Mouse (Mus musculus) T-helper 1 cell (primary cell): ENCODE results near the gene Fzd10.

Source experiments
- in situ Hi-C: fragments of 300-600 bp; cut with MboI, MseI; formaldehyde crosslinking; loops from one replicate; pipeline ENCODE4 v1.15.1; 2025; ENCODE audit warnings: high pct_unique_total_duplicates

Fzd10 gene

DNA sequence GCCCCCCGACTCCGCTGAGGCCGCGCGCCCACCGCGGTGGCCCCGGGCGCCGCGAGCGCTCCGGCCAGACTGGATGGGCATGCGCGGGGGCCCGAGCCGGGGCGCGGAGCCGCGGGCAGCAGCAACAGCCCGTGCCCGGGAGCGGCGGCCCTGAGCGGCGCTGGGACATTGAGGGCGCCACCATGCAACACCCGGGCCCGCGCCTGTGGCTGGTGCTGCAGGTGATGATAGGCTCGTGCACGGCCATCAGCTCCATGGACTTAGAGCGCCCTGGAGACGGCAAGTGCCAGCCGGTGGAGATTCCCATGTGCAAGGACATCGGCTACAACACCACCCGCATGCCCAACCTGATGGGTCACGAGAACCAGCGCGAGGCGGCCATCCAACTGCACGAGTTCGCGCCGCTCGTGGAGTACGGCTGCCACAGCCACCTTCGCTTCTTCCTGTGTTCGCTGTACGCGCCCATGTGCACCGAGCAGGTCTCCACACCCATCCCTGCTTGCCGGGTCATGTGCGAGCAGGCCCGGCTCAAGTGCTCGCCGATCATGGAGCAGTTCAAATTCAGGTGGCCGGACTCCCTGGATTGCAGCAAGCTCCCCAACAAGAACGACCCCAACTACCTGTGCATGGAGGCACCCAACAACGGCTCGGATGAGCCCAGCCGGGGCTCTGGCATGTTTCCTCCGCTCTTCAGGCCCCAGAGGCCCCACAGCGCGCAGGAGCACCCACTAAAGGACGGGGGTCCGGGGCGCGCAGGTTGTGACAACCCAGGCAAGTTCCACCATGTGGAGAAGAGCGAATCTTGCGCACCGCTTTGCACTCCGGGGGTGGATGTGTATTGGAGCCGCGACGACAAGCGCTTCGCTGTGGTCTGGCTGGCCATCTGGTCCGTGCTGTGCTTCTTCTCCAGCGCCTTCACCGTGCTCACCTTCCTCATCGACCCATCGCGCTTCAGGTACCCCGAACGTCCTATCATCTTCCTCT, 684 bp downstream of the Fzd10 start:
- in situ Hi-C loops: no loop called here

DNA sequence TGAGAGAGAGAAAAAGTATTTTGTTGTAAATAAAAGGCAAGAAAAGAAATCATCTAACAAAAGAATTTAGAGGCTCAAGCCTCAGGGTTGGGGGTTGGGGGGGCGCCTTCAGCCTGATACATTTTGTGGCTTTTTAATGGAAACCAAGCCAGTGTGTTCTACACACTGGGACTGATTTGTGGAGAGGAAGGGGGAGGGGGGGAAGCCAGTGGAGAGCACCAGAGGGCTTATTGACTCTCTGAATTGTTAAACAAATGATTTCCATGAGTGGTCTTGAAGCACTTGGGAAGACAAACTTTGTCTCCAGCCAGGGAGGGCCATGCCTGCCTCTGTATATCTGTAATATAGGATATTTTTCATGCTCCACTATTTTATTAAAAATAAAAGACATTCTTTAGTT, 3.0 kb downstream of the Fzd10 start:
- in situ Hi-C loops: no loop called here

DNA sequence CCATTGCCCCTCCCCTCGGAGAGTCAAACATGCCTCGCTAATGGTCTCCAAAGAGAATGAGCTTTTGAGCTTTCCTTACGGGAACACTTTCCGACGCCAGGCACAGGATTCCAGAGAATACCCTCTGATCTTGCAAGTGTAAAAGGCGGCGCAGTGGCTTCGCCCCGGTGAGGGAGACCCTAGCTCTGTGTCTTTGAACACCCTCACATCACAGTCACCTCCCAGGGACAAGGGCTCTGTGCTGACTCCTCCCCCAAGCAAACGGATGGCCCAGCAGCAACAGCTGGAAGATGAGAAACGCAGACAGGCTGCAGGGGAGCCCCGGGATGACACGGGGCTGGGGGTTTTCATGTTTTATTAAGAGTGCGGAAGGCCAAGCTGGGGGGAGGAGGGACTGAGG, 6.0 kb downstream of the Fzd10 start:
- in situ Hi-C loops: no loop called here

DNA sequence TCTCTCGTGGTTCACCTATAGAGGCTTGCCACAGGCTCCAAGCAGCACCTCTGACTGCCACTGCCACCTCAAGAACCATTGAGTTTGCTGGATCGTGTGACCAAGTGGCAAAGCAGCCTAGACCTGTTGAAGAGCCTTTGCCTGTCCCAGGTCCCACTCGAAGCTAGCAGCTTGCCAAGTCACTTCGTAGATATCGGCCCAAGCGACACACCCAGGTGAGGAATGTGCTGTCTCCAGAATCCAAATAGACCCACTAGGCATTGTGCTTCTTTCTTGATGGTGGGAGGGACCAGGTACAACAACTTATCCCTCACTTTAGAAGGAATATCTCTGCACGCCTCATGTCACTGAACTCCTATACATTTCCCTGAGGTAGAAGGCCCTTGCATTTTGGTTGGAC, 8.4 kb downstream of the Fzd10 start:
- in situ Hi-C loops: no loop called here

DNA sequence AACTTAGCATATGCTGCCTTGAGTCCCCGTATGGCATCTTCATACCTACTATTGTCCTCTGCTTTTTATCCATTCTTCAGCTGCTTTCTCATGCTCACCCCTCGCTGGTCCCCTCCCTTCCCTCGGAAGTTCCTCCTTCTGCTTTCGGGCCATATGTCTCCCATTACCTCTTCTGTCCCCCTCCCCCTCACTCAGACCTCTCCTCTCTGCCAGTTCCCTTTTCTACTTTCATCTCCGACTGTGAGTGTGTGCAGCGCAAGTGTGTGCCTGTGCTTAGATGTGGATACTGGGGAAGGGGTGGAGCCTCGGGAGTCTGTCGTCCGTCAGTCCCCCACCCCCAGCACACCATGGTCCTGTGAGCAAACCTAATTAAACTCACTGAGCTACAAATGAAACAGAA, 17.0 kb downstream of the Fzd10 start:
- in situ Hi-C loops: no loop called here

DNA sequence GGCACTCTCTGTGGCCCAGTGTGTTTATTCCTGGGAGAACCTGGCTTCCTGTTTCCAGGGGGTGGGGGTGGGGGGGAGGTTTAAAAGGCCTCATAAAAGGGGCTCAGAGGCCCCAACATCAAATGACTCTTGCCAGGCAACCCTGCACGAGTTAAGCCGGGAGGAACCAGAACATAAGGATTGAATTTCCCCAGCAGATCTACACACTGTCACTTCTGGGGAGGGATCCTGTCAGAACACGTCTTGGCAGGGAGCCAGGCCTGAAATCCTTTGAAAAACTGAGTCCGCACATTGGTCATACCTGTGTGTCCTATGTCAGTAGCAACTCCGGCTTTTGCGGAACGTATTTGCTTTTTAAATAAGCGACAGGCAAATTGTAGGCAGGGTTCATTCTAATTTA, 19.3 kb downstream of the Fzd10 start:
- in situ Hi-C loops: no loop called here

DNA sequence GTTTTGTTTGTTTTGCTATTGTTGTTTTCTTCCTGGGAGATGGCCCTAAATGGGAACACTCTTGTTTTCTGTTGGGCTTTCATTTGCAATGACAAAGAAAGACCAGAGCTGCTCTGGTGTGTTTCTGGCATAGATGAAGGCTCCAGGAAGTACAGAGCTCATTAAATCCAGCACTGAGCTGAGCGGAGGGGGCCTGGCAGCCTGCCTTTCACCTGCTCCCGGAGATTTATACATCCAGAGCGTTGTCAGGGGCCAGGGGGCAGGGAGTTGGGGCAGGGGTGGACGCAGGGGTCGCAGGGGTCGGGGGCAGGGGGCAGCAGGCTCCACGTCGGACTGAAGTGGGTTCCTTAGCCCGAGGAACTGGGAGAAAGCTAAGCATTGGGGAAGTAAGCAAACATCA, 19.8 kb downstream of the Fzd10 start:
- in situ Hi-C loops: no loop called here

DNA sequence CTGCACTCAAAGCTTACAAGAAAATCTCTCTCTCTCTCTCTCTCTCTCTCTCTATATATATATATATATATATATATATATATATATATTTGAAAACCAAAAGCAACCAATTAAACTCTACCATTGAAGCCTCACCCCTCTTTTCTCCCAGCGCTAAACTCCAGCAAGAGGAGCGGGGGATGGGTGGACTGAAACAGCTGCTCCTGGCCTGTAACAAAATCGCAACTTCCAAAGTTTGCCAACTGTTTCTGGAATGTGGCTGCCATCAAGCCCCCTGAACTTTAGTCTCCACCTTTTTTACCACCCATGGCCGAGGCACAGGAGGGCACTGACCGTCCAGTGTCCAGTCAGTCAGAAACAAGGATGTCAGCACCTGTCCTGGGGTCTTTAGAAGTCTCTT, 27.1 kb downstream of the Fzd10 start:
- in situ Hi-C loops: no loop called here

DNA sequence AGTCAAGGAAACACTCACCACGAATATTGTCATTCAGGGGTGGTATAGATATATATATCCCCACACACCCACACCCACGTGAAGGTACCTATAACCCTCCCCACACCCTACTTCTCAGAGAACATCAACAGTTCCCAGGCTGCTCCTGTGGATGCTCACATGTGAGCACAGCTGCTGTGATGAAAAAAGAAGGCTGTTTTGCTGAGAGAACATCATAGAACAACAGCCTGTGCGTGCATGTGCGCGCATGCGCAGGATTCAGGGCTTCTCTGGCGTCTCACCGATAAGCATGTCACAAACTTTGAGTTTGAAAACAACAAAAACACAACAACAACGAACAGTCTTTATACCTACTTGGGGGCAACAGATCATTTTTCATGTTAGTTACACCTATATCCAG, 36.0 kb downstream of the Fzd10 start:
- in situ Hi-C loops: no loop called here

DNA sequence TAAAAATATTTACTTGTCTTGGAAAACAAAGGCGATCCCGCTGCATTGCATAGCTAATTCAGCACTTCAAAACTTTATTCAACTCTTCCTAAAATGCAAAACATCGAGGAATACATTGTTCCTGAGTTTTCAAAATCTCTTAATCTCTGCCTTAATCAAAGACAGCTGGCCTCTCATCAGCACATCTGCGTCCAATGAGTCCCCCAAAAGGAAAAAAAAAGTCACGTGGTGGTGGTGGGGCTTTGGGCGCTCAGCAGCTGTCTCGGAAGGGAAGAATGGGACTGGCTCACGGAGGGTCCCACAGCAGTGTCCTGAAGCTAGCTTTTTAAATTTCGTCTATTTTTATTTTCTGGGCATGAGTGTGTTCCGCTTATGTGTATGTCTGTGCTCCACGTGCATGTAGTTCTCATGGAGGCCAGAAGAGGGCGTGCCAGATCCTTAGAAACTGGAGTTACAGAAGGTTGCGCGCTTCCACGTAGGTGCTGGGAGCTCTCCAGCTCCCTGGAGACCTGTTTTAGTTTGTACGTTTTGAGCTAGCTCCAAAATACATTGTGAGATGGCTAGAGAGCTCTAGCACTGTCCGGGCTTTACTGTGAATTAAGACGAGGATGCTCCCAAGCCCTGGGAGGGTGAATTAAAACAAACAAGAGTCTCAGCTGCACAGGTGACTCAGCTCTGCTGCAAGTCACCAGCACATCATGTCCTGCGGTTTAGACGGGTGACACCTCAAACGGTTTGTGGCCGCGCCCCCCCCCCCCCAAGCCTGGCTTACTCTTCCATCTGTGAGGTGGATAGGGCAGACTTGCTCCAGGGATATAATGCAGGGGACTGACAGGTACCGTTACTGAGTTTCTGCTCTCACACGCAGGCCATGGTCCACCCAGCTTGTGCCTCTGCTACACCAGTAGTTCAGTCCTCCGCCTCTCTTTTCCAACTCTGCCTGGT, 36.7 kb downstream of the Fzd10 start:
- in situ Hi-C loops: no loop called here

DNA sequence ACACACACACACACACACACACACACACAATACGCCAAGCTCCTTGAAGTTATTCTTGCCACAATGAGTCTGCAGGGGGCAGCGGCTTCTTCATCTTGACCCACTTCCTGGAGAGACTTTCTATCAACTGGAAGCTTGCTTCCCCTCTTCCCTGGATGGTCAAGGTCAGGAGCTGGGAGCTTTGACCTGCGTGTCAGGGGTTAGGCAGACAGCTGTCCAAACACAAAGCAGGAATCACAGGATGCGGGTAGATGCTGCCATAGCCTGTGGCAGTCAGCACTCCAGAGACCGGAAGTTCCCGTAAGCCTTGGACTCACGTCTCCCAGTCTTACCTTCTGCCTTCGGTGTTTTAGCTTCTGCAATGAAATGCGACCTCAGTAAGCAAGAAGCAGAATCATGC, 38.1 kb downstream of the Fzd10 start:
- in situ Hi-C loops: no loop called here

DNA sequence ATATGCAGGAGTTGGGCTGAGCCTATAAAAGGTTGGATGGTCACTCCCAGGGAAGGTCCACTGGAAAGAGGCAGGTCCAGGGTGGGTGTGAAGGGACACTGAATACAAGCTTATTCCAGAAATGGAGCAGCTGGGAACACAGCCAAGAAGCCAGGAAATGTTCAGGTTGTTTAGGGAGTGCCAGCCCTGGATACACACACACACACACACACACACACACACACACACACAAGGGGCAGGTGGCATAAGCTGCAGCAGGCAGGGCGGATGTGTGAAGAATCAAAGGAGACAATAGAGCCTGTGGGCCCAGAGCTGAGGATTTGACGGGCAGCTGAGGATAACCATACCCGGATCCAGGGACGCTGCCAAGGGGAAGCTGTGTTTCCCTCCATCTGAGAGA, 42.4 kb downstream of the Fzd10 start:
- in situ Hi-C loops: no loop called here

DNA sequence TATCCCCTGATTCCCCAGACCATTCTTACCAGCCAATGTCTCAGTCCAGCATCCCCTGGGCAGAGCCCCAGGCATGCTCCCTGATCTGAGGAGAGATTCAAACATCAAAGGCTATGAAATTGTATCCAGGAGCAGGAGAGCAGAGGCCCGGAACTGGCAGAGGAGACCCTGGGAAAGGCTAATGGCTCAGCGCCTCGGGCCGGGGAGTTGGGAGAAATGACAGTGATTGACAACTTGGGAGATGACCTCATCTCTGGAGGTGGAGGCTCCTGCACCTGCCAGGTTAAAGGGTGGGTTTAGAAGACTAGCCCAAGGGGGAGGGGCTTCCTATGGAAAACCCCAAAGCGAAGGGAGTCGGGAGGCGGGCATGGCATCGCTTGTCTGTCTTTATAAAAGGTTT, 45.1 kb downstream of the Fzd10 start:
- in situ Hi-C loops: no loop called here

DNA sequence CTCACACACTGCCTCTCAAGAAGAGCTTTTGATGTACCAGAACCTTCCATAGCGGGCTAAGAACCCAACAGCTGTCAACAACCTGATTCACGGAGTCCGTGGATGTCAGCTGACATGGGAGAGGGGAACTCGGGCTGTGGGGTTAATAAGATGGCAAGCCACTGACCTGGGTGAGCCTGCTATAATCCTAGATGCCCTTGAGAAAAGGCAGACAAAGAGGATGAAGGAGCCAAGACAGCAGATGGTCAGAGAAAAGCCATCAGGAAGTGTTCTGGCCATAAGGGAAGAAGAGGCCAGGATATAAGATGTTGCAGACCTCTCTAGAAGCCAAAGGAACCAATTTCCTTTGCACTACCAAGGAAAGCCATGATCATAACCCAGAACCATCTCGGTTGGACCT, 45.6 kb downstream of the Fzd10 start:
- in situ Hi-C loops: no loop called here

DNA sequence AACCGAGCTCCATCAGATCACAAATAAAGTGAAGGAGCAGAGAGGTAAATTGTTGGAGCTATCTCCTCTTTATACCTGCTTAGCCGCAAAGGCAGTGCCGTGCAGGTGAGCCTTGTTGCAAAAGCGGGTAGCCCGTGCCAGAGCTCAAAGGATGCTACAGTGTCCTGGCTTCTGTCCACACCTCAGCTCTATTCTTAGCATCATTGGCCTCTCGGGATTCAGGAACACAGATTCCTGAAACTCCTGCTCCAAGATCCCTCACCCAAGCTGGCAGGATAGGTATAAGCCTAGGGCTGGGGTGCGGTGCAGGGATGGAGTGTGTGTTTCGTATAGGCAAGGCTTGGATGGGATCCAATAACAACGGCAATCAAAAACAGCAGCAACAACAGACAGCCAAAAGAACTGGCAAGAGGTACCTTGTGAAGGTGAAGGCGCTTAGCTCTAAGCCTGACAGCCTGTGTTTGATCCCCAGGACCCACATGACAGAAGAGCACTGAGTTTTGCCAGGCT, 46.6 kb downstream of the Fzd10 start:
- in situ Hi-C loops: no loop called here

DNA sequence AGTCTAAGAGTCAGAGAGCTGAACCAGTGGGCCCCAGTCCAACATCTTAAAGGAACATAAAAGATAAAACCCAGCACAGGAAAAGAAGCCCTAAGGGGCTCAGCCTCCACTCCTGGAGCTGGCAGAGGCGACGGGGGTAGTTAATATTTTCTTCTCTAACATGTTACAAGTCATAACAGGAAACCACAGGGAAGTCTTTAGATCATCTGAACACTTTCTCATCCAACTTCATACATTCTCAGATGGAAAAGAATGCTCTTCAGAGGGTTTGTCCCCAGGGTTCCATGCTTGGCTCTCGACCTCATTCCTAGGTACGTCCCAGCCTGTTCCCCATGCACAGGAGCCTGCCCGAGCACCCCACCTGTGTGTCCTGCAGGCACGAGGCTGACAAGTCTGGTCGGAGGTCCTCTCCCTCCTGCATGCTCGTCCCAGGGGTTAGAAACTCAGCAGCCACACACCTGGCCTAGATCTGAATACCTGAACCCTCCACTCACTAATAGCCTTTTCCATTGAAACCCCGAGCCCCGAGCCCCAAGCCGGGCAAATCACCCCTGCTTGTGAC, 48.8 kb downstream of the Fzd10 start:
- in situ Hi-C loops: no loop called here
